Mouse (Mus musculus) embryonic stem cell, embryonic (primary cell): ENCODE measurements at regions not wholly inside any gene's neighbourhood (a gene's known extent, or its start where the extent isn't known, plus 50 kb on each side); places are given as distances from the start of the nearest gene placed in this dataset.

Source experiments
- CTCF ChIA-PET, 4 experiments: fragments of 300-600 bp in 2 of 4; fragments of 350-600 bp in 2 of 4; sonication (Branson Sonifier 250); formaldehyde crosslinking; loops; one replicate each; lab custom pipeline; 2022; ENCODE audit warnings: inconsistent platforms in 2 of 4; lab: Charles Lee
- POLR2A ChIA-PET, 4 experiments: fragments of 300-600 bp in 2 of 4; fragments of 350-600 bp in 2 of 4; sonication (Branson Sonifier 250); formaldehyde crosslinking; loops; one replicate each; lab custom pipeline; 2022; ENCODE audit warnings: antibody characterized with exemption in 4 of 4, inconsistent platforms in 1 of 4; lab: Charles Lee

DNA sequence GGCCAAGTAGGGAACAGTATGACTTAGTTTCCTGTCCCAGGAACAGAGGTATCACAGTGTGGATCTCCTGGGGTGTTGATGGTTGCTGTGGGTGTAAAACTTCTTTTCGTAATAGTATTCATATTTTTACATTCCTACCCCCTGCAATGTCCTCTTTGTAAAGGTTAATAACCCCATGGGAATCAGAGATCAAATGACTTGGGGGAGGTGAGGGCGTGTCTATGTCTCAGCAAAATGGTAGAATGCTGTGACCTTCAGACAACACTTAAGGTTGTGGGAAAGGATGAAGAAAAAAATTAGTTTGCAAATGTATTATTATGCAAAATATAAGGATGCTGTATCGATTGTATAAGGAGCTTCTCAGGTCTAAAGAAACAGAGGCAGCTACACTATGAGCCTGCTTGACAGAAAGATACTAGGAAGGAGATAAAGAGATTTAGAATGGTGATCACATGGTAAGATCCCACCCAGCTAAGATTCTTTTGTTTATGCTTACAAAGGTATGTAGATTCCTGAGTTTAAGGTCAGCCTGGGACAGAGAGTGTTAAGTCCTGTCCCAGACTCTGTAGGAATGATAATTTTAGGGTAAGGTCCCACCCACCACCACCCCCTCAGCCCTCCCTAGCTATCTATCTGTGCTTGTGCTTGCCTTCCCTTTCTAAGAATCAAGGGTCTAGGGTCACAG lies 913.8 kb downstream of the Tbl1xr1 start:
- ChIA-PET POLR2A (interaction anchor here in 1 of 4 experiments (0.6 kb wide), 1 partner anchor 914 kb away, joined by 5 read pairs; no protein-coding TSS in a partner anchor), CTCF (no interaction called here)

DNA sequence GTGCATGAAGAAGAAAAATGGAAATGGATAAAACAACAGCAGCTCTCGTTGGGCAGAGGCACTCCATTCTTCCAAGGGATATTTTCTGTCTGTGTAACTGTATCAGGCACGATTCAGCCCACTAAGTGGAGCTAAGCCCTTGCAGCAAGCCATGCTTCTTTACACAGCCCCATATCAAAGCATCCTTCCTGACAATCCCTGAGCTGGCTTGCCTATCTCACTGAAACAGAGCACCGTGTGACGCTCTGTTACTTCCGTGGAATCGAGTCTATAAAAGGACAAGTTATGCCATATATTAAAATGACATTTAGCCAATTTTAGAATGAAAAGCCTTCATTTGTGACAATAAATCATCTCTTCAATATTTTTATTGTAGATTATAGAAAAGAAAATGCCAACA lies 918.8 kb downstream of the Tbl1xr1 start:
- CTCF ChIA-PET: no interaction called here
- POLR2A ChIA-PET: interaction anchor here in 1 of 4 experiments (0.5 kb wide), 1 partner anchor 816 kb away, joined by 3 read pairs; no protein-coding TSS in a partner anchor

DNA sequence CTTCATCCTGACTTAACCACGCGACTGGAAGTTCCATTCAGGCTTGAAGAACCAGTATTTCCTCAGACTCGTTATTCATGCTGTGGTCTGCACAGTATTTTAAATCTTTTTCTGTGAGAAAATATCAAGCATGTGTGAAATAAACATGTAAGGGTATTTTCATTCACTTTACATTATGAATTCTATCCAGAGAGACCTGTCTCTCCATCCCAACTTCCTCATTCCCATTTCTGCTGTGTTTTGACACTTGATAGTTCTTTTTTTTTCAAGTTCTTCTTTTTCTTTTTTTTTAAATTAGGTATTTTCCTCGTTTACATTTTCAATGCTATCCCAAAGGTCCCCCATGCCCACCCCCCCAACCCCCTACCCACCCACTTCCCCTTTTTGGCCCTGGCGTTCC lies 919.4 kb downstream of the Tbl1xr1 start:
- ChIA-PET POLR2A (interaction anchor here in 1 of 4 experiments (0.5 kb wide), 1 partner anchor 817 kb away, joined by 3 read pairs; no protein-coding TSS in a partner anchor), CTCF (no interaction called here)

DNA sequence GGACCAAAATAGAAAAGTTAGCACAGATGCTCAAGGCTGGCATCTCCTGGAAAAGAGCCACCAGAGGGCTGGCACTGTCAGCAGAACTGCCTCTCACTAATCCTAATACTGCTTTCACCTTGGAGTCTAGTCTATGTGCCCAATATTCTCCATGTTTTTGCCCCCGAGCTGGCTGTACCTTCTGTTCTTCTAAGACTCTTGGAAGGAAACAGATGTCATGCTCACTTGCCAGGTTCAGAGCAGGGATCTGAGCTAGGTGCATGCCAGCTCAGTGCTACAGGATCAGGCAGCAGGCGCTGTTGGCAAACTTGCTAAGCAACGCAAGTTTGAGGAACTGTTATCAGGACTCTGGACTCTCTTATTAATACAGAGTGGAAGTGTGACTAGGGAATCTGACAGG lies 924.6 kb downstream of the Tbl1xr1 start:
- POLR2A ChIA-PET: no interaction called here
- CTCF ChIA-PET: no interaction called here

DNA sequence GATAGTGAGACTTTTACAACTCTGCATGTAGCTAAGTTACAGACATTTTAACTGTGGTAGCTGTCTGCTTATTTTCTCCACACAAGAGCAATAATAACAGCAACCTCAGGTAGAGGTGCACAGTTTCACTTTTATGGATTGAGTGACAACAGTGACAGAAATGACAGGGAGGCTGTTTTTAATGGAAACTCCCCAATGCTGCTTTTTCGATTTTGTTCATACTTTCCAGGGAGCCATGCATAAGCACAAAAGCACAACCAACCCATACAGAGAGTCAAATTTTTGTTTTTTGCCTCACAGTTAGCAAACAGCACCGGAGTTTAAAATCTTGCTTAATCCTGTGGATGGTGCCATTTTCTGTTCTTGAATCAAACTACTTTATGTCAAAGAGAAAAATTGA lies 955.6 kb downstream of the Tbl1xr1 start:
- CTCF ChIA-PET: interaction anchor here in 1 of 4 experiments (0.6 kb wide), 1 partner anchor 595 kb away, joined by 7 read pairs; no protein-coding TSS in a partner anchor
- POLR2A ChIA-PET: no interaction called here

DNA sequence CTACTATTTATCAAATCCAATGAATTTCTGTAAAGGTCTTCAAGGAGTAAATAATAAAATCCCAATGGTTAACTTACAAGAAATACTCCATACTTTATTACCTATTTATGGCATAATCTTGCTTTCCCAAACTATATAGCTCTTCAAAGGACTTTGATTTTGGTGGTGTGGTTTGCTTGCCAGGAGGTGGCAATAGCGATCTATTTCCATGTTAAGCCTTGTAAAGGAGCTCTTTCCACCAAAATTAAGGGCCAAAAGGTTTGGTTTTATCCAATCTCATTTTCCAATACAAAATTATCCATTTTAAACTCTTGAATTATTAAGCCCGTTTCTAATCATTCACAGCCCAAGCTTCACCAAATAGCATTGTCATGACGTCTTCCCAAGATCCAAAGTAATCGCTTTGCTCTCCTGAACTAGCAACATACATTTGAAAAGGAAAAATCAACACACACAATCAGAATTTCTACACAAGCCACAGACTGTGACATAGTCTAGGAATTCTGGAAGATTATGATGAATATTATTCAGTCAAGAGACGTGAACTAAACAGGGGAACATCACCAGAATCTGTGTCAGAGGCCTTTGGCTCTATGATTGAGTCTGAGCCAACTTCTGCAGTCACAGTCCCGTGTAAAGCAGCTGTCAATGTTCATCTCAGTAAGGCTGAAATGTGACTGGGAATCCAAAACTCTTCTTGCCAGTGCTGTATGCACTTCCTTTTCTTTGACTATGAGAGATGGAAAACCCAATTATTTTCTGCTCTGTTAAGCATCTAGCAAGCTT lies 986.9 kb downstream of the Tbl1xr1 start:
- ChIA-PET POLR2A (no interaction called here), CTCF (no interaction called here)

DNA sequence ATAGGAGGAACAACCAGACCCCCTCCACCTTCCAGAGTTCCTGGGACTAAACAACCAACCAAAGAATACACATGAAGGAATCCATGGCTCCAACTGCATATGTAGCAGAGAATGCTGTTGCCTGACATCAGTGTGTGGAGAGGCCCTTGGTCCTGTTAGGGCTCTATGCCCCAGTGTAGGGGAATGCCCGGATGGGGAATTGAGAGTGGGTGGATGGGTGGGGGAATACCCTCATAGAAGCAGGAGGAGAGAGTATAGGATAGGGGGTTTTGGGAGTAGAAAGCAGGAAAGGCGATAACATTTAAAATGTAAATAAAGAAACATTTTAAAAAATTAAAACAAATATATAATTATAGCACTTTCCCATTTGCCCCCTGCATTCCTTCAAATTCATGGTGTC lies 995.0 kb downstream of the Tbl1xr1 start:
- CTCF ChIA-PET: no interaction called here
- POLR2A ChIA-PET: no interaction called here
